ENCODE assay signal across 9 mouse cellular contexts in genomic region chr8:54491057-54491690, GRCm38 (mm10). TPM values are rescaled to one million over a fixed set of nuclear protein-coding genes. Genes with fewer than 3 reads are reported as not detected.
DNase-seq lines count a peak whose midpoint lies in the region; ATAC-seq and TF ChIP-seq lines count a peak whose summit lies in the region.
"Had no signal": no experiment of that assay in that cellular context is flagged by ENCODE, and none has a peak within 500 bp of the region (broad histone marks: within the 10 kb centered on the region; RNA-seq: fewer than 3 reads in every experiment).

No protein-coding gene starts in this region.

- peak; percentile 91 for TF ChIP-seq CTCF in hindbrain, postnatal 0 days (IDR thresholded peaks at IDR 0.05; ENCODE audit: low read depth)

- no peak overlapping the region for H3K9ac ChIP-seq in embryonic facial prominence, embryonic 11.5 days (replicated peaks; ENCODE audit: low read length)
- H3K9ac ChIP-seq in hindbrain, postnatal 0 days (replicated peaks; ENCODE audit: low read length): no peak overlapping the region
- H3K9ac ChIP-seq: liver, embryonic 13.5 days had no signal

- ATAC-seq in embryonic facial prominence, embryonic 11.5 days (replicated peaks; ENCODE audit: insufficient number of reproducible peaks, low FRiP score, low TSS enrichment, low read depth): no peak
- ATAC-seq in hindbrain, postnatal 0 days: peak; percentile 49

- no peaks in the 10 kb centered on the region for H3K4me1 ChIP-seq in heart, embryonic 10.5 days
- H3K4me1 ChIP-seq in embryonic facial prominence, embryonic 11.5 days (ENCODE audit: control insufficient read depth, insufficient read depth, low read length): no peaks in the 10 kb centered on the region
- no peaks in the 10 kb centered on the region for H3K4me1 ChIP-seq in hindbrain, postnatal 0 days (ENCODE audit: insufficient read depth, low read length)

- no peaks in the 10 kb centered on the region for H3K27me3 ChIP-seq in heart, embryonic 10.5 days (ENCODE audit: insufficient read depth, poor library complexity, severe bottlenecking)
- no peaks in the 10 kb centered on the region for H3K27me3 ChIP-seq in embryonic facial prominence, embryonic 11.5 days (ENCODE audit: control insufficient read depth, insufficient read depth, low read length)
- no peaks in the 10 kb centered on the region for H3K27me3 ChIP-seq in hindbrain, postnatal 0 days (ENCODE audit: insufficient read depth, low read length)
- H3K27me3 ChIP-seq: liver, embryonic 13.5 days had no signal

- H3K27ac ChIP-seq in heart, embryonic 10.5 days: no peak overlapping the region
- H3K27ac ChIP-seq in embryonic facial prominence, embryonic 11.5 days (replicated peaks; ENCODE audit: low read depth, low read length): no peak overlapping the region
- no peak overlapping the region for H3K27ac ChIP-seq in hindbrain, postnatal 0 days
- H3K27ac ChIP-seq: liver, embryonic 13.5 days had no signal

- DNase-seq in heart, adult 18-20 months: peak; percentile 26 to 72
- no peak for DNase-seq in heart, embryonic 10.5 days (ENCODE audit: low spot score)
- peak; percentile 37 for DNase-seq in urinary bladder, postnatal 14 days (ENCODE audit: low spot score)
- DNase-seq in urinary bladder, postnatal 10 days (ENCODE audit: low spot score): no peak
- peak; percentile 86 for DNase-seq in embryonic facial prominence, embryonic 11.5 days (ENCODE audit: low spot score)
- DNase-seq in hindbrain, postnatal 0 days (ENCODE audit: low spot score): peak; percentile 87
- peak; percentile 58 for DNase-seq in lung, postnatal 14 days
- peak; percentile 40 for DNase-seq in thymus, postnatal 4 days
- DNase-seq: liver, embryonic 13.5 days had no signal

- H3K4me2 ChIP-seq in embryonic facial prominence, embryonic 11.5 days (ENCODE audit: low read depth, low read length): no peak overlapping the region
- H3K4me2 ChIP-seq in hindbrain, postnatal 0 days (ENCODE audit: low read depth, low read length): no peak overlapping the region
- H3K4me2 ChIP-seq: liver, embryonic 13.5 days had no signal

- H3K4me3 ChIP-seq in heart, embryonic 10.5 days: no peak overlapping the region
- no peak overlapping the region for H3K4me3 ChIP-seq in embryonic facial prominence, embryonic 11.5 days (ENCODE audit: low read depth, low read length)
- no peak overlapping the region for H3K4me3 ChIP-seq in hindbrain, postnatal 0 days (ENCODE audit: low read length)
- H3K4me3 ChIP-seq: liver, embryonic 13.5 days had no signal

- H3K9me3 ChIP-seq in heart, embryonic 10.5 days: no peaks in the 10 kb centered on the region
- H3K9me3 ChIP-seq in embryonic facial prominence, embryonic 11.5 days (replicated peaks; ENCODE audit: control insufficient read depth, low read length): no peaks in the 10 kb centered on the region
- no peaks in the 10 kb centered on the region for H3K9me3 ChIP-seq in hindbrain, postnatal 0 days (ENCODE audit: low read length)
- H3K9me3 ChIP-seq: liver, embryonic 13.5 days had no signal

- 24% methylated on average over 6 of the region's 6 CpGs for WGBS in heart, embryonic 10.5 days
- 18% methylated on average over 6 of the region's 6 CpGs for WGBS in embryonic facial prominence, embryonic 11.5 days
- 31% methylated on average over 6 of the region's 6 CpGs for WGBS in hindbrain, postnatal 0 days

- H3K36me3 ChIP-seq in heart, embryonic 10.5 days: no peaks in the 10 kb centered on the region
- no peaks in the 10 kb centered on the region for H3K36me3 ChIP-seq in embryonic facial prominence, embryonic 11.5 days (replicated peaks; ENCODE audit: control insufficient read depth, insufficient read depth, low read depth, low read length)
- no peaks in the 10 kb centered on the region for H3K36me3 ChIP-seq in hindbrain, postnatal 0 days (ENCODE audit: insufficient read depth, low read length)
- H3K36me3 ChIP-seq: liver, embryonic 13.5 days had no signal

RNA-seq across cellular contexts. Expression of gene Asb5, which starts 38.2 kb away (rescaled TPM):
- 10 to 100 TPM; 19.6 to 22.1 TPM for total RNA-seq in heart, adult 18-20 months (2021)
- polyA plus RNA-seq in heart, embryonic 10.5 days (2016; fragmentation: Nextera tagmentation; extraction: Ambion mirVana): 5.0 and 6.8 TPM in 2 replicates
- 6.0 TPM in 2 replicates for polyA plus RNA-seq in embryonic facial prominence, embryonic 11.5 days (2014; fragmentation: Nextera tagmentation; extraction: Ambion mirVana)
- 1.0 and 11.9 TPM in 2 replicates for total RNA-seq in hindbrain, postnatal 0 days (2014; rRNA removed)
- polyA plus RNA-seq in hindbrain, postnatal 0 days (2015; fragmentation: Nextera tagmentation; extraction: Ambion mirVana): 12.9 and 13.0 TPM in 2 replicates

RNA-seq across cellular contexts. Expression of gene Spcs3, which starts 38.6 kb away (rescaled TPM):
- total RNA-seq in heart, adult 18-20 months (2021): 10 to 100 TPM; 44.8 to 50.3 TPM
- polyA plus RNA-seq in heart, embryonic 10.5 days (2016; fragmentation: Nextera tagmentation; extraction: Ambion mirVana): 94.8 and 96.7 TPM in 2 replicates
- 92.4 and 111 TPM in 2 replicates for polyA plus RNA-seq in embryonic facial prominence, embryonic 11.5 days (2014; fragmentation: Nextera tagmentation; extraction: Ambion mirVana)
- total RNA-seq in hindbrain, postnatal 0 days (2014; rRNA removed): 28.9 and 29.6 TPM in 2 replicates
- polyA plus RNA-seq in hindbrain, postnatal 0 days (2015; fragmentation: Nextera tagmentation; extraction: Ambion mirVana): 37.5 and 40.7 TPM in 2 replicates

Comparison
In these comparisons a context has a peak if more than half of its experiments do, and no peak if none do; other contexts are left out.
1. DNase-seq: peak in heart, adult 18-20 months (2 of 2), urinary bladder, postnatal 14 days (single experiment), embryonic facial prominence, embryonic 11.5 days (single experiment), hindbrain, postnatal 0 days (single experiment), lung, postnatal 14 days (single experiment) and thymus, postnatal 4 days (single experiment); none in heart, embryonic 10.5 days (single experiment) and urinary bladder, postnatal 10 days (single experiment).